Mouse (Mus musculus) midbrain, embryonic 16.5 days (tissue): ENCODE measurements at regions not wholly inside any gene's neighbourhood (a gene's known extent, or its start where the extent isn't known, plus 50 kb on each side); places are given as distances from the start of the nearest gene placed in this dataset.

Experiments
- ATAC-seq: fragments of 200-750 bp; cut with Nextera tagmentation; 2 replicates; pipeline ENCODE4 v1.8.0; 2017; ENCODE audit warnings: moderate TSS enrichment
- H3K27ac ChIP-seq: fragments of 300-500 bp; sonication (generic); 2 replicates; pipeline ENCODE4 v1.5.1; 2014; ENCODE audit warnings: mild to moderate bottlenecking, low read length, mixed read lengths
- H3K27me3 ChIP-seq: fragments of 300-500 bp; sonication (generic); 2 replicates; pipeline ENCODE4 v1.6.1; 2014; ENCODE audit warnings: low read depth, low read length, mixed read lengths; ENCODE audit not compliant: control insufficient read depth, insufficient read depth
- H3K36me3 ChIP-seq: fragments of 300-500 bp; sonication (generic); 2 replicates; pipeline ENCODE4 v1.6.1; 2014; ENCODE audit warnings: mild to moderate bottlenecking, low read length, moderate library complexity, mixed read lengths; ENCODE audit not compliant: control insufficient read depth, insufficient read depth
- H3K4me1 ChIP-seq: fragments of 300-500 bp; sonication (generic); 2 replicates; pipeline ENCODE4 v1.6.1; 2014; ENCODE audit warnings: mild to moderate bottlenecking, low read length, mixed read lengths; ENCODE audit not compliant: control insufficient read depth, insufficient read depth
- H3K4me2 ChIP-seq: fragments of 300-500 bp; sonication (generic); 2 replicates; pipeline ENCODE4 v1.6.1; 2014; ENCODE audit warnings: mild to moderate bottlenecking, low read length, mixed read lengths
- H3K4me3 ChIP-seq: fragments of 300-500 bp; sonication (generic); 2 replicates; pipeline ENCODE4 v1.5.1; 2014; ENCODE audit warnings: low read depth, mild to moderate bottlenecking, low read length, moderate library complexity, mixed read lengths
- H3K9ac ChIP-seq: fragments of 300-500 bp; sonication (generic); 2 replicates; pipeline ENCODE4 v1.6.1; 2014; ENCODE audit warnings: low read depth, low read length, mixed read lengths
- H3K9me3 ChIP-seq: fragments of 300-500 bp; sonication (generic); replicated peaks from 2 replicates; pipeline ENCODE4 v1.6.1; 2014; ENCODE audit warnings: mild to moderate bottlenecking, low read length, mixed read lengths; ENCODE audit not compliant: control insufficient read depth, poor library complexity, severe bottlenecking
- WGBS: fragments of 180-500 bp; shearing (Covaris S2); extraction: QIAGEN DNeasy Blood & Tissue Kit; methylation state at CpG from one replicate; pipeline ENCODE4 v1.1.7; 2014; 5-methylcytosine and 5-hydroxymethylcytosine counted together

- Histone ChIP-seq H3K4me2 (no peak overlapping the region), H3K9ac (no peak overlapping the region), H3K27me3 (no peaks in the 10 kb centered on the region), H3K27ac (no peak overlapping the region), H3K36me3 (no peaks in the 10 kb centered on the region), H3K9me3 (no peaks in the 10 kb centered on the region), H3K4me1 (no peaks in the 10 kb centered on the region), H3K4me3 (no peak overlapping the region)
- 90% methylated on average over 3 of the region's 3 CpGs for WGBS
- ATAC-seq: no peak
These were observed 185.0 kb downstream of the Gm826 start for GRCm38 (mm10) chr2:160148936-160149335.

- no peaks in the 10 kb centered on the region for H3K36me3 ChIP-seq
- H3K4me3 ChIP-seq: no peak overlapping the region
- H3K27me3 ChIP-seq: no peaks in the 10 kb centered on the region
- H3K27ac ChIP-seq: no peak overlapping the region
- no peak overlapping the region for H3K9ac ChIP-seq
- no peaks in the 10 kb centered on the region for H3K9me3 ChIP-seq
- WGBS: 67% methylated on average over 10 of the region's 10 CpGs
- H3K4me1 ChIP-seq: no peaks in the 10 kb centered on the region
- no peak for ATAC-seq
- no peak overlapping the region for H3K4me2 ChIP-seq
These were observed 185.4 kb downstream of the Gm826 start for GRCm38 (mm10) chr2:160148516-160148915.

- H3K9me3 ChIP-seq: no peaks in the 10 kb centered on the region
- ATAC-seq: no peak
- no peak overlapping the region for H3K4me3 ChIP-seq
- no peak overlapping the region for H3K9ac ChIP-seq
- no peaks in the 10 kb centered on the region for H3K27me3 ChIP-seq
- H3K4me2 ChIP-seq: no peak overlapping the region
- H3K4me1 ChIP-seq: no peaks in the 10 kb centered on the region
- H3K27ac ChIP-seq: no peak overlapping the region
- 69% methylated on average over 2 of the region's 2 CpGs for WGBS
- H3K36me3 ChIP-seq: no peaks in the 10 kb centered on the region
These were observed 185.9 kb downstream of the Gm826 start for GRCm38 (mm10) chr2:160148031-160148430.

GRCm38 (mm10) chr2:160140166-160140740 lies 193.7 kb downstream of the Gm826 start:
- 70% methylated on average over 4 of the region's 4 CpGs for WGBS
- Histone ChIP-seq H3K36me3 (no peaks in the 10 kb centered on the region), H3K9me3 (no peaks in the 10 kb centered on the region), H3K4me1 (no peaks in the 10 kb centered on the region), H3K27me3 (no peaks in the 10 kb centered on the region), H3K4me2 (no peak overlapping the region), H3K4me3 (no peak overlapping the region), H3K9ac (no peak overlapping the region), H3K27ac (no peak overlapping the region)
- ATAC-seq: no peak

GRCm38 (mm10) chr2:160138091-160138490 lies 195.9 kb downstream of the Gm826 start:
- Histone ChIP-seq H3K4me3 (no peak overlapping the region), H3K4me1 (no peaks in the 10 kb centered on the region), H3K27me3 (no peaks in the 10 kb centered on the region), H3K36me3 (no peaks in the 10 kb centered on the region), H3K9me3 (no peaks in the 10 kb centered on the region), H3K4me2 (no peak overlapping the region), H3K9ac (no peak overlapping the region), H3K27ac (no peak overlapping the region)
- 86% methylated on average over 2 of the region's 2 CpGs for WGBS
- ATAC-seq: no peak

- ATAC-seq: no peak
- no peak overlapping the region for H3K4me3 ChIP-seq
- H3K36me3 ChIP-seq: no peaks in the 10 kb centered on the region
- no peak overlapping the region for H3K27ac ChIP-seq
- 50% methylated on average over 2 of the region's 2 CpGs for WGBS
- H3K4me2 ChIP-seq: no peak overlapping the region
- H3K27me3 ChIP-seq: no peaks in the 10 kb centered on the region
- H3K4me1 ChIP-seq: no peaks in the 10 kb centered on the region
- H3K9ac ChIP-seq: no peak overlapping the region
- no peaks in the 10 kb centered on the region for H3K9me3 ChIP-seq
These were observed 202.2 kb downstream of the Gm826 start for GRCm38 (mm10) chr2:160131797-160132196.

GRCm38 (mm10) chr2:160131386-160131785 lies 202.6 kb downstream of the Gm826 start:
- Histone ChIP-seq H3K4me2 (no peak overlapping the region), H3K4me3 (no peak overlapping the region), H3K9me3 (no peaks in the 10 kb centered on the region), H3K27ac (no peak overlapping the region), H3K36me3 (no peaks in the 10 kb centered on the region), H3K4me1 (no peaks in the 10 kb centered on the region), H3K9ac (no peak overlapping the region), H3K27me3 (no peaks in the 10 kb centered on the region)
- WGBS: 52% methylated on average over 2 of the region's 2 CpGs
- ATAC-seq: no peak

- H3K27me3 ChIP-seq: no peaks in the 10 kb centered on the region
- H3K4me1 ChIP-seq: no peaks in the 10 kb centered on the region
- H3K27ac ChIP-seq: no peak overlapping the region
- H3K9ac ChIP-seq: no peak overlapping the region
- H3K9me3 ChIP-seq: no peaks in the 10 kb centered on the region
- no peak overlapping the region for H3K4me2 ChIP-seq
- H3K4me3 ChIP-seq: no peak overlapping the region
- H3K36me3 ChIP-seq: no peaks in the 10 kb centered on the region
- ATAC-seq: no peak
These were observed 216.8 kb downstream of the Gm826 start for GRCm38 (mm10) chr2:160117148-160117547.

GRCm38 (mm10) chr2:160111176-160111692 lies 222.7 kb downstream of the Gm826 start:
- no peak overlapping the region for H3K9ac ChIP-seq
- H3K4me2 ChIP-seq: no peak overlapping the region
- H3K36me3 ChIP-seq: no peaks in the 10 kb centered on the region
- H3K4me1 ChIP-seq: no peaks in the 10 kb centered on the region
- no peaks in the 10 kb centered on the region for H3K27me3 ChIP-seq
- no peaks in the 10 kb centered on the region for H3K9me3 ChIP-seq
- no peak for ATAC-seq
- no peak overlapping the region for H3K4me3 ChIP-seq
- no peak overlapping the region for H3K27ac ChIP-seq
